Mouse (Mus musculus): Measurements from ENCODE around the gene Plekhg4. TPM values are rescaled to one million over a fixed set of nuclear protein-coding genes. Genes with fewer than 3 reads are reported as not detected.

Plekhg4 gene
- polyA plus RNA-seq, 1 experiment from 2014 or later: 0.26 TPM

DNA sequence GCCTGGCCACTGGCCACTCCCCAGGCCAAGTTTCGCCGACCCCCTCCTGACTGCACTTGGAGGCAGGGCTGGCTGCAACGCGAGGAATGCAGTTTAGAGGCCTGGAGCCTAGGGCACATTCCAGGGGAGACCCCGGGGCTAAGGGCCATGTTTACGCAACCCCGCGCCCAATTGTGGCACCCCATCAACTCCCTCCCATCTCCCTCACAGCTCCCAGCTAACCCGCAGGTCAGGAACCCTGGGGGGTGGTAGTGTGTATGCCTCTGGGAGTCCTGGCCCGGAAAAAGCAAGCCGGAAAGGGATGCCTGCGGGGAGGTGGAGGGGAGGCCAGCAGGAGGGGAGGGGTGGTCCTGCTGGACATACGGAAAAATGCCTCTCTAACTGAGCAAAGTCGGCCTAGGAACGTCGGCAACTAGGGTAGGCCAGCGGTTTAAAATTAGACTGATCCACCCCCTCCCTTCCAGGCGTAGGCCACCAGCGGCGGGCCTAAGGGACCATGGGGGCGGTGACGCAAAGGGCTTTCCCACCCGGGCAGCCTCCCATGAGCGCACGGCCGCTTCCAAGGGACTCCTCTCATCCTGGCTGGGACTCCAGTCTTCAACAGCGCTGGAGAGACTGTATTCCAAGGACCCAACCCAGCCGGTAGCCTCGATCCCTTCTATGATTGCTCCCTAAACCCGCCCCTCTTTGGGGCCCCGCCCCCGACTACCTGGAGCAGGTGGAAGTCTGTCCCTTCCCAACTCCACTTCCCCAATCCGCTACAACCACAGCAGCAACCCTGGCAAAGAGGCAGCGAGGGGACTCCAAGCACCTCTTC lies 26.3 kb upstream of the Plekhg4 start:
- Histone ChIP-seq H3K9me3 (ENCODE audit: control insufficient read depth, low read length) (no peaks in the 10 kb centered on the region), H3K36me3 (ENCODE audit: control insufficient read depth, insufficient read depth, low read length) (no peaks in the 10 kb centered on the region), H3K9ac (ENCODE audit: low read depth, low read length) (peak overlapping the region; percentile 61), H3K27ac (ENCODE audit: low read depth, low read length) (no peak overlapping the region), H3K27me3 (ENCODE audit: control insufficient read depth, insufficient read depth, low read length) (no peaks in the 10 kb centered on the region), H3K4me3 (ENCODE audit: low read depth, low read length) (peak overlapping the region; percentile 62), H3K4me1 (replicated peaks; ENCODE audit: control insufficient read depth, insufficient read depth, low read length) (peaks cover 2% of the 10 kb centered on the region; the same call in 1 of the 2 replicates), H3K4me2 (replicated peaks; ENCODE audit: low read depth, low read length) (peak overlapping the region; percentile 98)
- 2% methylated on average over 34 of the region's 34 CpGs for WGBS
- ATAC-seq (ENCODE audit: low FRiP score): peak; percentile 25
- DNase-seq (ENCODE audit: low spot score): peak; percentile 60

DNA sequence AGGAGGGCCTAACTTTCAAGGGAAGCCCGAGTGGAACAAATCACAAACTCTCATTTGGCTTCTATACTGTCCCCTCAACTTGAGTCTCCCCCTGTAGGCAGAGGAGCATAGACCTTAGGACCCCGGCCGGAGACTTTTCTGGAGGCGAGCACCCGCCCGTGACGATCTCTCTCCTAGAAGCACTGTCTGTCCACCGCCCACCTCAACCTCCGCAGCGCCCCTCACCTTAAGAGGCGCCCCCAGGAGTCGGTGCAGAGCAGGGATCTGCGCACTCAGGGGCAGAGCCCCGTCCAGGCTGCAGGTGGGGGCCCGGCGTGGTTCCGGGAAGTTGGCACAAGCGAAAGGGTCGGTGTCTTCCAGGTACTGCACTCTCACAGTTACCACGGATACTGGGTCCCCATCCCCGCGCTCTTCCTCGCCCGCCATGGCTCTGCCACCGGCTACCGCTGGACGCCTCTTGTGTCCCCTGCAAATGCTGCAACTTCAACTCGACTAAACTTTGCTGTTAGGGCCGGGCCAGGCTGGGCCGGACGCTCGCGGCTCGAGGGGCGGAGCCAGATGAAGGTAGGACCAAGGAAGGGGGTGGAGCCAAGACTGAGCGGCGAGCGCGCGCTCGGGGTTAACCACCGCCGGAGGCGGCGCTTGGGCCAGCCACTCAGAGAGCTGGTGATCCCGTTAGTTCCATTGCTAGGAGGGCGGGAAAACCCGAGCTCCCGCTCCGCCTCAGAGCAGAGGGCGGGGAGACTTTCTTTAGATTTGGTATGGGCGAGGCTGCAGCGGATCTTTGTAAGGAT lies 25.4 kb upstream of the Plekhg4 start, which contains the start of gene Fhod1:
Gene Fhod1, minus strand, starts transcription at position 526 of the 794 bp plus-strand sequence.
- peak within 1 kb of the TSS; percentile 62 for H3K4me3 ChIP-seq (ENCODE audit: low read depth, low read length)
- ATAC-seq (ENCODE audit: low FRiP score): peak; percentile 89

DNA sequence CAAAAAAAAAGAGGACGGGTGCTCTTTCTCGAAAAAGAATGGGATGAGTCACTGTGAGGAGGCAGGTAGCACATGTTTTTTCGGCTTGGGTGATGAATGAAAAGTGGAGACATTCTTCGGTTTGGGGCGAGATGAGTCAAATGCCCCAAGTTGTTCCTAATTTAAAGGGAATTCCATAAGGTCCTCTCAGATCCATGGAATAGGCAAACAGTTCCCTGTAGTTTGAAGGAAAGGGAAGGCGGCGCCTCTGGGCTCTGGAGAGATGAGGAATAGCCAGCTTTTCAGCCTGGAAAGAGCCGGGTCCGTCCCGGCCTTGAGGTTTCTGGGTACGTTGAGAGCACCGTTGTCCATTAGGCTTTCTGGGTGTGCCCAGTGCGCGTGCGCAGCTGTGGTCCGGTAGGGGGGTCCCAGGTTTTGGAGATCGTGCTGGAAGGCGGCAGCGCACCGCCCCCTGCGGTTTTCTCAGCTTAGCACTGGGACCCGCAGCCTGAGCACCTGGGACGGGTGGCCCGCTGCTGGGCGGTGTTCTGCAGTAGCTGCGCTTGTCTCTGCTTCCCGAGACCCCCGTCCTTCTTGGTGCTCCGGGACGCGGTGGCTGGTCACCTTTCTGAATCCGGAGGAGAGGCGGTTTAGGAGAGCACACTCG lies 24.5 kb upstream of the Plekhg4 start, which contains the start of gene Slc9a5:
Gene Slc9a5, plus strand, starts transcription at position 394 of the 646 bp plus-strand sequence.
- Histone ChIP-seq H3K9ac (ENCODE audit: low read depth, low read length) (peak within 1 kb of the TSS; percentile 61), H3K4me1 (replicated peaks; ENCODE audit: control insufficient read depth, insufficient read depth, low read length) (peaks cover 2% of the 10 kb centered on the region; the same call in 1 of the 2 replicates), H3K4me2 (replicated peaks; ENCODE audit: low read depth, low read length) (peak within 1 kb of the TSS; percentile 98), H3K27me3 (ENCODE audit: control insufficient read depth, insufficient read depth, low read length) (no peaks in the 10 kb centered on the region), H3K27ac (ENCODE audit: low read depth, low read length) (peak within 1 kb of the TSS; percentile 58; the same call in 1 of the 2 replicates), H3K36me3 (ENCODE audit: control insufficient read depth, insufficient read depth, low read length) (no peaks in the 10 kb centered on the region), H3K4me3 (ENCODE audit: low read depth, low read length) (peak within 1 kb of the TSS; percentile 62), H3K9me3 (ENCODE audit: control insufficient read depth, low read length) (no peaks in the 10 kb centered on the region)
- peak; percentile 82 for DNase-seq (ENCODE audit: low spot score)
- ATAC-seq (ENCODE audit: low FRiP score): peak; percentile 34
- WGBS: 1% methylated on average over 34 of the region's 34 CpGs

More for the DNA sequence above, 25.4 kb upstream of the Plekhg4 start, which contains the start of gene Fhod1:
- peak within 1 kb of the TSS; percentile 61 for H3K9ac ChIP-seq (ENCODE audit: low read depth, low read length)
- H3K27ac ChIP-seq (ENCODE audit: low read depth, low read length): peak within 1 kb of the TSS; percentile 58; the same call in 1 of the 2 replicates
- no peaks in the 10 kb centered on the region for H3K27me3 ChIP-seq (ENCODE audit: control insufficient read depth, insufficient read depth, low read length)
- under 1% methylated on average over 53 of the region's 53 CpGs for WGBS
- peaks cover 2% of the 10 kb centered on the region; the same call in 1 of the 2 replicates for H3K4me1 ChIP-seq (replicated peaks; ENCODE audit: control insufficient read depth, insufficient read depth, low read length)
- no peaks in the 10 kb centered on the region for H3K36me3 ChIP-seq (ENCODE audit: control insufficient read depth, insufficient read depth, low read length)
- H3K9me3 ChIP-seq (ENCODE audit: control insufficient read depth, low read length): no peaks in the 10 kb centered on the region
- peak within 1 kb of the TSS; percentile 98 for H3K4me2 ChIP-seq (replicated peaks; ENCODE audit: low read depth, low read length)
- DNase-seq (ENCODE audit: low spot score): peak; percentile 95

DNA sequence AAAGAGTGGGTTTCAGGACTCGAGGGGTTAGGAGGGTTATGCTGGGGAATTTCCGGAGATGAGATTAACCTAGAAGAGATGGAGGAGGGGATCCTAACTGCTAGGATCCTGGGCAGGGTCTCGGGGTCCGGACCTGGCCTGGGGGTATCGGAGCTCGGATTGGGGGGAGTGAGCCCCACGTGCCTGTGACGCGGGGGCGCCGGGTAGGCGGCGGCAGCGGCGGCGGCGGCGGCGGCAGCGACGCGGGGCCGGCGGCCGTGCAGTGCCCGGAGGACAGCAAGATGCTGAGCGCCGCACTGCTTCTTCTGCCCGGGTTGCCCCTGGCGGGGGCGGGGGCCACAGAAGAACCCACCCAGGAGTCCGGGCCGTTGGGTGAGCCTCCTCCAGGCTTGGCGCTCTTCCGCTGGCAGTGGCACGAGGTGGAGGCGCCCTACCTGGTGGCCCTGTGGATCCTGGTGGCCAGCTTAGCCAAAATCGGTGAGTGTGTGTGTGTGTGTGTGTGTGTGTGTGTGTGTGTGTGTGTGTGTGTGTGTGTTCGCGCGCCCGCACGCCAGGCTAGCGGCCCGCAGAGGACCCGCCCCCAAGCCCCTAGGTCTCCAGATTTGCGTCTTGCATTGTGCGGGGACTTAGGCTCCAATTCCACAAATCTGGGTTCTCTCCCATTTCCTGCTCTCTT lies 23.8 kb upstream of the Plekhg4 start:
- DNase-seq (ENCODE audit: low spot score): peak; percentile 45
- Histone ChIP-seq H3K36me3 (ENCODE audit: control insufficient read depth, insufficient read depth, low read length) (no peaks in the 10 kb centered on the region), H3K9me3 (ENCODE audit: control insufficient read depth, low read length) (no peaks in the 10 kb centered on the region), H3K27me3 (ENCODE audit: control insufficient read depth, insufficient read depth, low read length) (no peaks in the 10 kb centered on the region), H3K4me2 (replicated peaks; ENCODE audit: low read depth, low read length) (peak overlapping the region; percentile 98), H3K9ac (ENCODE audit: low read depth, low read length) (peak overlapping the region; percentile 61), H3K4me1 (replicated peaks; ENCODE audit: control insufficient read depth, insufficient read depth, low read length) (peaks cover 2% of the 10 kb centered on the region; the same call in 1 of the 2 replicates), H3K27ac (ENCODE audit: low read depth, low read length) (0 out of 2 replicates have a peak overlapping the region, but pooled peaks have one; percentile 14), H3K4me3 (ENCODE audit: low read depth, low read length) (peak overlapping the region; percentile 62)
- 0% methylated on average over 35 of the region's 48 CpGs for WGBS
- peak; percentile 38 for ATAC-seq (ENCODE audit: low FRiP score)

DNA sequence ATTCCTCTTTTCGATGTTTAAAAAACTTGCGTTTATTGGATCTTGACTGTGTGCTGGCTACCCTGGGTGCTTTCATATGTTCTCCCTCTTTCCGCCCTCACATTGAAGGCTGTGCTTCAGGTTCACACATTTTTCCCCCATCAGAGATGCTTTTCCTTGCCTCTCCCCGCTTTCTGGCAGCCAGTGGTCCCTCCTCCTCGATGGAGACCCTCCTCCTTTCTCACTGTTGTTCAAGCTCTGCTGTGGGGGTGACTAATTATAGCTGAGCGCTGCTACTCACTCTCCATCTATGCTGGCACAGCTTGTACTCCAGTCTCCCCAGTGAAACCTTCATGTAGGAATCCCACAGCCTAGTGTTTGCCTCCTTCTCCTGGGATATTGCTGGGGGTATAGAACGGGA lies 22.9 kb upstream of the Plekhg4 start:
- peak overlapping the region; percentile 98 for H3K4me2 ChIP-seq (replicated peaks; ENCODE audit: low read depth, low read length)
- H3K9me3 ChIP-seq (ENCODE audit: control insufficient read depth, low read length): no peaks in the 10 kb centered on the region
- H3K4me3 ChIP-seq (ENCODE audit: low read depth, low read length): no peak overlapping the region
- H3K27me3 ChIP-seq (ENCODE audit: control insufficient read depth, insufficient read depth, low read length): no peaks in the 10 kb centered on the region
- WGBS: 49% methylated on average over 7 of the region's 7 CpGs
- H3K4me1 ChIP-seq (replicated peaks; ENCODE audit: control insufficient read depth, insufficient read depth, low read length): peaks cover 4% of the 10 kb centered on the region; the same call in 1 of the 2 replicates
- H3K9ac ChIP-seq (ENCODE audit: low read depth, low read length): no peak overlapping the region
- peak; percentile 27 for DNase-seq (ENCODE audit: low spot score)
- H3K36me3 ChIP-seq (ENCODE audit: control insufficient read depth, insufficient read depth, low read length): no peaks in the 10 kb centered on the region
- ATAC-seq (ENCODE audit: low FRiP score): no peak
- no peak overlapping the region for H3K27ac ChIP-seq (ENCODE audit: low read depth, low read length)

DNA sequence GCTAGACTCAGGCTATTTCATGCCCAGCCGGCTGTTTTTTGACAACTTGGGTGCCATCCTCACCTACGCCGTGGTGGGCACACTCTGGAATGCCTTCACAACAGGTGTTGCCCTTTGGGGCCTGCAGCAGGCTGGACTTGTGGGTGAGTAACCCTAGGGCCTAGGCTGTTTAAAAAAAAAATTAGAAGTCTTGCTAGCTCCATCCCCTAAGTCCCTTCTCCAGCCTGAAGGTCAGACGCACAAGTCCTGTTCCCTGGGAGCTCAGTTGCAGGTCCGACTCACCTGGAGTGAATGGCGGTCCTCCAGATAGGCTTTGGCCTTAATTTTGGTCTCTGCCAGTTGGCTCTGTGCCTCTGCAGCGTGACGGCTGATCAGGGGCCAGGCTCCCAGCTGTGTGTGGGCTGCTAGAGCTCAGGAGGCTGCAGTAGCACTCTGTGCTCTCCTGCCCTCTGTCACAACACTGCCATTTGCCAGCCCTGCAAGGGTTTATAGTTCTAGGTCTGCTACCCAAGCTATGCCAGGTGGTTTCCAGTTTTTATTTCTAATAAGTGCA lies 19.4 kb upstream of the Plekhg4 start:
- H3K4me2 ChIP-seq (replicated peaks; ENCODE audit: low read depth, low read length): no peak overlapping the region
- no peaks in the 10 kb centered on the region for H3K36me3 ChIP-seq (ENCODE audit: control insufficient read depth, insufficient read depth, low read length)
- no peaks in the 10 kb centered on the region for H3K27me3 ChIP-seq (ENCODE audit: control insufficient read depth, insufficient read depth, low read length)
- no peak for ATAC-seq (ENCODE audit: low FRiP score)
- no peak overlapping the region for H3K27ac ChIP-seq (ENCODE audit: low read depth, low read length)
- H3K4me1 ChIP-seq (replicated peaks; ENCODE audit: control insufficient read depth, insufficient read depth, low read length): 0 out of 2 replicates have a peak, but pooled peaks cover 2% of the 10 kb centered on the region
- no peaks in the 10 kb centered on the region for H3K9me3 ChIP-seq (ENCODE audit: control insufficient read depth, low read length)
- no peak overlapping the region for H3K9ac ChIP-seq (ENCODE audit: low read depth, low read length)
- WGBS: 81% methylated on average over 8 of the region's 8 CpGs
- no peak for DNase-seq (ENCODE audit: low spot score)
- H3K4me3 ChIP-seq (ENCODE audit: low read depth, low read length): no peak overlapping the region

DNA sequence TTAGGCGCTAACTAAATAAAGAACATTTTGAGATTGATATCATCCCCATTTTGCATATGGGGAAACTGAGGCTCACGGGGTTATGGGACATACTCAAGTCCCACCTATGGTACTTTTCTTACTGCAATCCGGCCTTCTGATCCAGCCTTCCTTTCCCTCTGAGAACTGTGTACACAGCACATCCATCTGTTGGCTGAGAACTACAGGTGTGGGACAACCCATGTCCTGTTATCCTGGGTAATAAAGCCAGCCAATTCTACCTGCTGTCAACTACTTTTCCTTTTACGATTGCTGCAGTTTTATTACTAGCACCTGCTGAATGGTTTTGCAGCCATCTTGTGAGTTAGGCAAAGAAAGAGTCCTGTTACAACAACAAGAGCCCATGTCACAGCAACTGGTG lies 18.5 kb upstream of the Plekhg4 start:
- Histone ChIP-seq H3K4me3 (ENCODE audit: low read depth, low read length) (no peak overlapping the region), H3K27me3 (ENCODE audit: control insufficient read depth, insufficient read depth, low read length) (no peaks in the 10 kb centered on the region), H3K9me3 (ENCODE audit: control insufficient read depth, low read length) (no peaks in the 10 kb centered on the region), H3K27ac (ENCODE audit: low read depth, low read length) (no peak overlapping the region), H3K4me1 (replicated peaks; ENCODE audit: control insufficient read depth, insufficient read depth, low read length) (peaks cover 2% of the 10 kb centered on the region; the same call in 1 of the 2 replicates), H3K4me2 (replicated peaks; ENCODE audit: low read depth, low read length) (no peak overlapping the region), H3K9ac (ENCODE audit: low read depth, low read length) (no peak overlapping the region), H3K36me3 (ENCODE audit: control insufficient read depth, insufficient read depth, low read length) (no peaks in the 10 kb centered on the region)
- WGBS: 90% methylated on average over 4 of the region's 4 CpGs
- no peak for ATAC-seq (ENCODE audit: low FRiP score)
- no peak for DNase-seq (ENCODE audit: low spot score)

All from hindbrain, embryonic 11.5 days (tissue).